Mouse (Mus musculus) MEL (cell line): ENCODE measurements at regions not wholly inside any gene's neighbourhood (a gene's known extent, or its start where the extent isn't known, plus 50 kb on each side); places are given as distances from the start of the nearest gene placed in this dataset.

Source experiments
- DNase-seq: peaks from one replicate; pipeline ENCODE4 v3.0.0; 2011; ENCODE audit warnings: low read depth, low spot score
- H3K27ac ChIP-seq: 2 replicates; pipeline ENCODE4 v1.5.1; 2012; ENCODE audit warnings: low read depth, mild to moderate bottlenecking, control low read depth, low read length, moderate library complexity; ENCODE audit not compliant: control insufficient read depth
- H3K27me3 ChIP-seq, 2 experiments: fragments of 150-350 bp in 1 of 2; sonication (generic) in 1 of 2; 2 replicates each; pipeline ENCODE4 v1.6.1; 2012; ENCODE audit warnings: low read length in 2 of 2, mild to moderate bottlenecking in 2 of 2, improper control_type of control experiment in 1 of 2, moderate library complexity in 1 of 2; ENCODE audit not compliant: insufficient read depth in 2 of 2, control insufficient read depth in 1 of 2
- H3K36me3 ChIP-seq, 2 experiments: 2 replicates each; pipeline ENCODE4 v1.6.1; 2012 to 2014; ENCODE audit warnings: low read length in 2 of 2, improper control_type of control experiment in 1 of 2, inconsistent platforms in 1 of 2, mild to moderate bottlenecking in 1 of 2; ENCODE audit not compliant: insufficient read depth in 2 of 2, control insufficient read depth in 1 of 2
- H3K4me1 ChIP-seq, 2 experiments: fragments of 150-350 bp in 1 of 2; sonication (generic) in 1 of 2; 2 replicates each; pipeline ENCODE4 v1.6.1; 2012; ENCODE audit warnings: low read length in 2 of 2, improper control_type of control experiment in 1 of 2, mild to moderate bottlenecking in 1 of 2; ENCODE audit not compliant: insufficient read depth in 2 of 2, control insufficient read depth in 1 of 2
- H3K4me3 ChIP-seq, 2 experiments: fragments of 150-350 bp in 1 of 2; sonication (generic) in 1 of 2; 2 replicates each; pipeline ENCODE4 v1.5.1; 2012; ENCODE audit warnings: low read depth in 2 of 2, low read length in 2 of 2, mild to moderate bottlenecking in 2 of 2, moderate library complexity in 2 of 2, control low read depth in 1 of 2, improper control_type of control experiment in 1 of 2; ENCODE audit not compliant: control insufficient read depth in 1 of 2, insufficient read depth in 1 of 2
- H3K79me2 ChIP-seq: 2 replicates; pipeline ENCODE4 v1.6.1; 2012; ENCODE audit warnings: mild to moderate bottlenecking, low read length, moderate library complexity; ENCODE audit not compliant: control insufficient read depth, poor library complexity, insufficient read depth
- H3K9ac ChIP-seq: 2 replicates; pipeline ENCODE4 v1.6.1; 2012; ENCODE audit warnings: low read depth, mild to moderate bottlenecking, control low read depth, low read length, moderate library complexity; ENCODE audit not compliant: control insufficient read depth, poor library complexity, severe bottlenecking
- H3K9me3 ChIP-seq: fragments of 150-350 bp; sonication (generic); replicated peaks from 2 replicates; pipeline ENCODE4 v1.6.1; 2012; ENCODE audit warnings: mild to moderate bottlenecking, low read length, improper control_type of control experiment, moderate library complexity; ENCODE audit not compliant: insufficient read depth
- BHLHE40 ChIP-seq: IDR thresholded peaks from 2 replicates; pipeline ENCODE4 v1.6.1; 2012; ENCODE audit warnings: low read depth, mild to moderate bottlenecking, inconsistent platforms, low read length, improper control_type of control experiment, borderline replicate concordance
- CHD2 ChIP-seq: IDR thresholded peaks from 2 replicates; pipeline ENCODE4 v1.6.1; 2011; ENCODE audit warnings: low read length, improper control_type of control experiment
- ELF1 ChIP-seq: IDR thresholded peaks from 2 replicates; pipeline ENCODE4 v1.6.1; 2014; ENCODE audit warnings: low read depth, mild to moderate bottlenecking, inconsistent platforms, low read length, improper control_type of control experiment, moderate library complexity
- EP300 ChIP-seq, 2 experiments: IDR thresholded peaks; 2 replicates each; pipeline ENCODE4 v1.6.1; 2011; ENCODE audit warnings: improper control_type of control experiment in 2 of 2, low read length in 2 of 2, low read depth in 1 of 2, mild to moderate bottlenecking in 1 of 2
- GABPA ChIP-seq: IDR thresholded peaks from 2 replicates; pipeline ENCODE4 v1.6.1; 2012; ENCODE audit warnings: low read depth, mild to moderate bottlenecking, inconsistent platforms, low read length, improper control_type of control experiment, moderate library complexity
- GATA1 ChIP-seq: IDR thresholded peaks from 2 replicates; pipeline ENCODE4 v1.6.1; 2011; ENCODE audit warnings: low read depth, low read length, improper control_type of control experiment
- HCFC1 ChIP-seq: IDR thresholded peaks from 2 replicates; pipeline ENCODE4 v1.6.1; 2012; ENCODE audit warnings: low read depth, mild to moderate bottlenecking, inconsistent platforms, low read length, improper control_type of control experiment, moderate library complexity
- KAT2A ChIP-seq: conservative IDR thresholded peaks from 2 replicates; pipeline ENCODE4 v1.6.1; 2012; ENCODE audit warnings: low read depth, low read length, improper control_type of control experiment, inconsistent platforms
- MAFK ChIP-seq: IDR thresholded peaks from 2 replicates; pipeline ENCODE4 v1.6.1; 2011; ENCODE audit warnings: low read depth, mild to moderate bottlenecking, low read length, improper control_type of control experiment, borderline replicate concordance
- MAX ChIP-seq: IDR thresholded peaks from 2 replicates; pipeline ENCODE4 v1.6.1; 2011; ENCODE audit warnings: low read length, improper control_type of control experiment
- MAZ ChIP-seq: IDR thresholded peaks from 2 replicates; pipeline ENCODE4 v1.6.1; 2012; ENCODE audit warnings: low read depth, mild to moderate bottlenecking, inconsistent platforms, low read length, improper control_type of control experiment
- MEF2A ChIP-seq: IDR thresholded peaks from 2 replicates; pipeline ENCODE4 v1.6.1; 2014; ENCODE audit warnings: low read depth, mild to moderate bottlenecking, inconsistent platforms, low read length, improper control_type of control experiment; ENCODE audit not compliant: poor library complexity, insufficient replicate concordance, severe bottlenecking; ENCODE audit errors: extremely low read depth
- MYB ChIP-seq: IDR thresholded peaks from 2 replicates; pipeline ENCODE4 v1.6.1; 2011; ENCODE audit warnings: mild to moderate bottlenecking, low read depth, low read length, improper control_type of control experiment
- MYC ChIP-seq: IDR thresholded peaks from 2 replicates; pipeline ENCODE4 v1.6.1; 2011; ENCODE audit warnings: low read depth, mild to moderate bottlenecking, low read length, improper control_type of control experiment, moderate library complexity
- POLR2A ChIP-seq, 2 experiments: IDR thresholded peaks; 2 replicates each; pipeline ENCODE4 v1.6.1; 2011 to 2012; ENCODE audit warnings: low read length in 2 of 2, mild to moderate bottlenecking in 2 of 2, control low read depth in 1 of 2, improper control_type of control experiment in 1 of 2, low read depth in 1 of 2, moderate library complexity in 1 of 2; ENCODE audit not compliant: control insufficient read depth in 1 of 2, insufficient read depth in 1 of 2, poor library complexity in 1 of 2
- RAD21 ChIP-seq: IDR thresholded peaks from 2 replicates; pipeline ENCODE4 v1.6.1; 2011; ENCODE audit warnings: mild to moderate bottlenecking, low read depth, low read length, improper control_type of control experiment
- RCOR1 ChIP-seq: IDR thresholded peaks from 2 replicates; pipeline ENCODE4 v1.6.1; 2012; ENCODE audit warnings: low read depth, mild to moderate bottlenecking, inconsistent platforms, low read length, improper control_type of control experiment
- SIN3A ChIP-seq: IDR thresholded peaks from 2 replicates; pipeline ENCODE4 v1.6.1; 2012; ENCODE audit warnings: low read length, improper control_type of control experiment, inconsistent platforms
- TAL1 ChIP-seq: IDR thresholded peaks from 2 replicates; pipeline ENCODE4 v1.6.1; 2012; ENCODE audit warnings: mild to moderate bottlenecking, inconsistent platforms, low read length, moderate library complexity, mixed read lengths
- TBP ChIP-seq: IDR thresholded peaks from 2 replicates; pipeline ENCODE4 v1.8.0; 2011; ENCODE audit warnings: low read depth, low read length, improper control_type of control experiment
- TCF12 ChIP-seq: IDR thresholded peaks from 2 replicates; pipeline ENCODE4 v1.6.1; 2014; ENCODE audit warnings: low read depth, mild to moderate bottlenecking, inconsistent platforms, low read length, improper control_type of control experiment, moderate library complexity
- USF2 ChIP-seq, 2 experiments: IDR thresholded peaks; 2 replicates each; pipeline ENCODE4 v1.6.1; 2011 to 2012; ENCODE audit warnings: improper control_type of control experiment in 2 of 2, low read length in 2 of 2, borderline replicate concordance in 1 of 2, inconsistent platforms in 1 of 2, low read depth in 1 of 2, mild to moderate bottlenecking in 1 of 2; ENCODE audit not compliant: insufficient read depth in 1 of 2
- ZC3H11A ChIP-seq: IDR thresholded peaks from 2 replicates; pipeline ENCODE4 v1.6.1; 2012; ENCODE audit warnings: low read depth, mild to moderate bottlenecking, inconsistent platforms, low read length, improper control_type of control experiment
- ZMIZ1 ChIP-seq: IDR thresholded peaks from 2 replicates; pipeline ENCODE4 v1.6.1; 2012; ENCODE audit warnings: low read depth, mild to moderate bottlenecking, inconsistent platforms, low read length, improper control_type of control experiment, moderate library complexity
- ZNF384 ChIP-seq: IDR thresholded peaks from 2 replicates; pipeline ENCODE4 v1.6.1; 2012; ENCODE audit warnings: low read depth, mild to moderate bottlenecking, inconsistent platforms, low read length, improper control_type of control experiment

GRCm38 (mm10) chr8:26301961-26302360, 182.6 kb downstream of the Gm45692 start:
- H3K4me3 ChIP-seq, result no peak overlapping the region
- no peaks in the 10 kb centered on the region for H3K36me3 ChIP-seq
- H3K27me3 ChIP-seq, result no peaks in the 10 kb centered on the region
- TF ChIP-seq RAD21 (no peak), KAT2A (no peak), ZMIZ1 (no peak), CHD2 (no peak), MYC (no peak), MAZ (no peak), MYB (no peak), HCFC1 (no peak), BHLHE40 (no peak), ZNF384 (no peak), MEF2A (no peak), GABPA (no peak), ZC3H11A (no peak), SIN3A (no peak), MAFK (no peak), GATA1 (no peak), USF2 (IDR thresholded peaks at IDR 0.05; ENCODE audit: borderline replicate concordance in 1 of 2, insufficient read depth in 1 of 2, low read depth in 1 of 2, low read length in 2 of 2) (no peak)
- TF ChIP-seq, all 39 proteins: peak for 0
- Histone ChIP-seq H3K9me3 (no peaks in the 10 kb centered on the region), H3K9ac (no peak overlapping the region), H3K27ac (no peak overlapping the region), H3K79me2 (no peaks in the 10 kb centered on the region), H3K4me1 (no peaks in the 10 kb centered on the region)
- no peak for DNase-seq

GRCm38 (mm10) chr8:26304566-26304965, 185.2 kb downstream of the Gm45692 start:
- Histone ChIP-seq H3K36me3 (no peaks in the 10 kb centered on the region), H3K4me3 (no peak overlapping the region), H3K27ac (no peak overlapping the region), H3K4me1 (no peaks in the 10 kb centered on the region), H3K9me3 (no peaks in the 10 kb centered on the region), H3K27me3 (no peaks in the 10 kb centered on the region), H3K79me2 (no peaks in the 10 kb centered on the region), H3K9ac (no peak overlapping the region)
- TF ChIP-seq TAL1 (no peak), MAX (no peak), TBP (no peak), EP300 (IDR thresholded peaks at IDR 0.05; ENCODE audit: low read depth in 1 of 2, low read length in 2 of 2) (no peak), ZMIZ1 (no peak), POLR2A (IDR thresholded peaks at IDR 0.05; ENCODE audit: control insufficient read depth in 1 of 2, insufficient read depth in 1 of 2, low read depth in 1 of 2, low read length in 2 of 2, poor library complexity in 1 of 2) (no peak), ELF1 (no peak), MAZ (no peak), RAD21 (no peak), BHLHE40 (no peak), GATA1 (no peak), TCF12 (no peak), MYC (no peak), RCOR1 (no peak)
- no peak for DNase-seq
